Mouse (Mus musculus) bone marrow macrophage, adult 2 months (primary cell): ENCODE results near the gene Rab33a. TPM values are rescaled to one million over a fixed set of nuclear protein-coding genes. Genes with fewer than 3 reads are reported as not detected.

Experiments
- H3K27ac ChIP-seq: 2 replicates; pipeline ENCODE4 v1.5.1; 2012; ENCODE audit warnings: low read depth, low read length; ENCODE audit not compliant: insufficient read depth
- H3K4me1 ChIP-seq: 2 replicates; pipeline ENCODE4 v1.6.1; 2012; ENCODE audit warnings: low read length; ENCODE audit not compliant: control insufficient read depth, insufficient read depth
- H3K4me3 ChIP-seq: 2 replicates; pipeline ENCODE4 v1.5.1; 2012; ENCODE audit warnings: mild to moderate bottlenecking, low read length, moderate library complexity; ENCODE audit not compliant: insufficient read depth
- CTCF ChIP-seq: IDR thresholded peaks from 2 replicates; pipeline ENCODE4 v1.5.1; 2012; ENCODE audit warnings: low read depth, mild to moderate bottlenecking, low read length, moderate library complexity
- POLR2A ChIP-seq: IDR thresholded peaks from 2 replicates; pipeline ENCODE4 v1.6.1; 2012; ENCODE audit warnings: mild to moderate bottlenecking, low read depth, low read length, borderline replicate concordance
- polyA plus RNA-seq: library from polyadenylated mRNA; stranded (reverse); fragments of >200 nt; gene quantifications from 2 replicates; pipeline ENCODE4 v1.2.4, GENCODE M21; 2012; ENCODE audit not compliant: missing spikeins, insufficient read depth, insufficient read length

Rab33a gene
- polyA plus RNA-seq, 1 experiment, result not detected

DNA sequence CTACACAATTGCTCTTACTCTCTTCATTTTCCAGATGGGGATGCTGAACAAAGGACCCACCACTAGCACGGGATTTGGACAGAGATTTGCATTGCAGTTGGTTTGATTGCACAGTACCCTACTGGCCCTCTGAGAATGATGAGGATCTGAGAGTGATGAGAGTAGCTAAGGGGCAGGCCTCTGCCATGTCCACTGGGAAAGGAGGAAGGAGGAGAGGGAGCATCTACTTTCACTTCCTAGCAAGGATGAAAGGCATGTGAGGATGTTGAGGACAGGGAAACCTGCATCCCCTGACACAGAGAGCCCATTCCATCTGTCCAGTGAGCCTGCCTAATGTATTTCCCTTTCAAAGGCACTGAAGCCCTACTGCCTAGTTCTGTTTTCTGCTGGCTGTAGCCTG is 6.2 kb downstream of the Rab33a start:
- Histone ChIP-seq H3K4me1 (peaks cover 48% of the 10 kb centered on the region), H3K27ac (peak overlapping the region; percentile 75), H3K4me3 (no peak overlapping the region)
- no peak for TF ChIP-seq POLR2A

- TF ChIP-seq CTCF (no peak), POLR2A (no peak)
- peak overlapping the region; percentile 75 for H3K27ac ChIP-seq
- no peak overlapping the region for H3K4me3 ChIP-seq
- H3K4me1 ChIP-seq, result peaks cover 42% of the 10 kb centered on the region
These were observed 6.8 kb downstream of the Rab33a start for GRCm38 (mm10) chrX:48525866-48526265.

GRCm38 (mm10) chrX:48526435-48526834 is 7.3 kb downstream of the Rab33a start:
- H3K27ac ChIP-seq, result peak overlapping the region; percentile 75
- TF ChIP-seq CTCF (no peak), POLR2A (no peak)
- peaks cover 38% of the 10 kb centered on the region for H3K4me1 ChIP-seq
- H3K4me3 ChIP-seq, result no peak overlapping the region

GRCm38 (mm10) chrX:48532175-48532574 is 13.1 kb downstream of the Rab33a start:
- H3K4me3 ChIP-seq, result no peak overlapping the region
- H3K27ac ChIP-seq, result no peak overlapping the region
- H3K4me1 ChIP-seq, result no peaks in the 10 kb centered on the region
- TF ChIP-seq CTCF, result no peak
- TF ChIP-seq POLR2A, result no peak

Other genes with a start within 250 kb of the Rab33a start
- 9.6 TPM in 2 replicates for gene Bcorl1, start 177.9 kb upstream of the Rab33a start, polyA plus RNA-seq
- gene Elf4, start 56.2 kb upstream of the Rab33a start, polyA plus RNA-seq, result 46.8 and 49.2 TPM in 2 replicates
- 18.5 and 23.3 TPM in 2 replicates for gene Aifm1, start 5.7 kb upstream of the Rab33a start, polyA plus RNA-seq
- 8.1 and 11.4 TPM in 2 replicates for gene Zfp280c, start 75.2 kb downstream of the Rab33a start, polyA plus RNA-seq
- gene Slc25a14, start 104.1 kb downstream of the Rab33a start, polyA plus RNA-seq, result 5.0 and 6.9 TPM in 2 replicates
- not detected in 2 replicates for gene Gpr119, start 155.2 kb downstream of the Rab33a start, polyA plus RNA-seq
- 7.9 and 9.6 TPM in 2 replicates for gene Rbmx2, start 175.7 kb downstream of the Rab33a start, polyA plus RNA-seq